Mouse (Mus musculus): ENCODE results near the gene Atp6v0a4. TPM values are rescaled to one million over a fixed set of nuclear protein-coding genes. Genes with fewer than 3 reads are reported as not detected.

The Atp6v0a4 gene
- polyA plus RNA-seq, 1 experiment from 2014 or later, result not detected

DNA sequence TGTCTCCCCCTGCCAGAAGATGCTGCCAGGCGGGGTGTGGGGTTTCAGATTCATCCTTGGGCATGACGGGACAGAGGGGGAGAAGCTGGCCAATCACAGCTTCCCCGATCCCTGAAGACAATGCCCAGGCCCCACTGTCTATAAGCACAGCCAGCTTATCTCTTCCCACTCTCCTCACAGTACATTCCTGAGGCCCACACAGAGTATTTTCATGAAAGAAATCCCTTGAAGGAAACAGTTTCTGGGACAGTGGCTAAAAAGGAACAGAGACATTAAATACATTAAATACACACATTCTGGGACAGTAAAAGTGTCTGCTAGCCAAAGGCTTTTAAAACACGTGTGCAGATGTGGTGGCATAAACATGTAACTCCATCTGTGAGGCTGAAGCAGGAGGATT, 44.0 kb downstream of the Atp6v0a4 start:
- no peaks in the 10 kb centered on the region for H3K79me2 ChIP-seq (ENCODE audit: inconsistent target)
- no peak overlapping the region for H3K4me3 ChIP-seq (ENCODE audit: inconsistent target)
- no peaks in the 10 kb centered on the region for H3K36me3 ChIP-seq (ENCODE audit: inconsistent target)
- no peak overlapping the region for H3K27ac ChIP-seq
- WGBS (ENCODE audit: missing documents), result 90% methylated on average over 4 of the region's 4 CpGs

DNA sequence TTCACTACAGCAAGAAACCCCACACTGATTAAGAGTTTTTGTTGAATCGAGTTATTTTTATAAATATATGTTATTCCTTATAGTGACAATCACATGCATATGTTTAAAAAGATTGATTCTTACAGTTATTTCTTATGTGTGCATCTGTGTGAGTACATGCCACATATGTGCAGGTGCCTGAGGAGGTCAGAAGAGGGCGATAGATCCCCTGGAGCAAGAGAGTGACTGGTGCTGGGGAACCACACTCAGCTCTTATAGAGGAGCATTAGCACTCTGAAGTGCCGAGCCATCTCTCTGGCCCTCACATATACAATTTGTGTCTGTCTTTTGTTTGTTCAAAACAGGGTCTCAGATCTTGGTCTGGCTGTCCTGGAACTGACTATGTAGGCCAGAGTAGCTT, 50.8 kb downstream of the Atp6v0a4 start:
- Histone ChIP-seq H3K36me3 (ENCODE audit: inconsistent target) (no peaks in the 10 kb centered on the region), H3K4me3 (ENCODE audit: inconsistent target) (no peak overlapping the region), H3K27ac (no peak overlapping the region), H3K79me2 (ENCODE audit: inconsistent target) (no peaks in the 10 kb centered on the region)
- 92% methylated on average over 3 of the region's 3 CpGs for WGBS (ENCODE audit: missing documents)

DNA sequence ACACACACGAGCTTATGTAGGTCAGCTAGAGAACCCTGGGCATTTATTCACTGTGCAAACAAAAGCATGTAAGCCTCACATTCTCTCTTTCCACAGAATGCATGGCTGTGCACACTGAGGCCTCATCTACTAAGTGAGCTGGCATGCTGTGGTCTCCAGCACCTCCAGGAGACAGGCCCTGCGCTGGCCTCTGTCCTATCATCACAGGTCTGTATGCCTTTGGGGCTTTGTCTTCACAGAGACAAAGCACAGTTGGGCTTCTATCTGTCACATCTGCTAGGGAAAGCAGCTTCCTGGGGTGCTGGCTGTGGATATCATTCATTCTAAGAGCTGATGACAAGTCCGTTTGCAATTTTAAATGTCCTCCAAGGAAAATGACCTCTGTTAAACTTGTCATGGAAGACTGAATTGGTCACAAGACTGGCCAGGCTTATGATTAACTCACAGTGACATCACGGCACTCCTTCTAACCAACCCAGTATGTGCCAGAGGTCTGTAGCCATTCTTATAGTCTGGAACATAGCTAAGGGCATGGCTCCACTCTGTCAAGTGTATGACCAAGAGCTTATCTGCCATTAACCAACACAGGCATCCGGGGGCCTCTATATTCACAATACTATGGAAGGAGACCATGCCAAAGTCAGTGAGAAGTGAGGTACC, 52.1 kb downstream of the Atp6v0a4 start:
- no peaks in the 10 kb centered on the region for H3K79me2 ChIP-seq (ENCODE audit: inconsistent target)
- H3K4me3 ChIP-seq (ENCODE audit: inconsistent target), result no peak overlapping the region
- WGBS (ENCODE audit: missing documents), result 91% methylated on average over 5 of the region's 5 CpGs
- H3K36me3 ChIP-seq (ENCODE audit: inconsistent target), result no peaks in the 10 kb centered on the region
- no peak overlapping the region for H3K27ac ChIP-seq

DNA sequence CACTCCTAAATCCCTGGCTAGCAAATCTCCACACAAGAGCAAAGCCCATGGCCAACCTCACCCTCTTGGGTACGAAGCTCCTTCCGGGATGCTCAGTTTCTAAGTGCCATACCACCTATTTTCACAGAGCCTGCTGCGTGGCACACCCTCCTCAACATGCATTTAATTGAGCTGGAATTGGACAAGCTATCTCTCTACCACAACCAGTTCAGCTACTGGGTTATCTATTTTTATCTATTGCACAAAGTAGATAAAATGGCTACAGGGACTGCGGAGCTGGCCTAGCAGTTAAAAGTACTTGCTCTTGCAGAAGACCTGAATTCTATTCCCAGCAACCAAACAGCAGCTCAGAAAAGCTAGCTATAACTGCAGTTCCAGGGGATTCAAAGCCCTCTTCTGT, 53.1 kb downstream of the Atp6v0a4 start:
- H3K4me3 ChIP-seq (ENCODE audit: inconsistent target), result no peak overlapping the region
- WGBS (ENCODE audit: missing documents), result 92% methylated on average over 4 of the region's 4 CpGs
- no peak overlapping the region for H3K27ac ChIP-seq
- no peaks in the 10 kb centered on the region for H3K79me2 ChIP-seq (ENCODE audit: inconsistent target)
- no peaks in the 10 kb centered on the region for H3K36me3 ChIP-seq (ENCODE audit: inconsistent target)

DNA sequence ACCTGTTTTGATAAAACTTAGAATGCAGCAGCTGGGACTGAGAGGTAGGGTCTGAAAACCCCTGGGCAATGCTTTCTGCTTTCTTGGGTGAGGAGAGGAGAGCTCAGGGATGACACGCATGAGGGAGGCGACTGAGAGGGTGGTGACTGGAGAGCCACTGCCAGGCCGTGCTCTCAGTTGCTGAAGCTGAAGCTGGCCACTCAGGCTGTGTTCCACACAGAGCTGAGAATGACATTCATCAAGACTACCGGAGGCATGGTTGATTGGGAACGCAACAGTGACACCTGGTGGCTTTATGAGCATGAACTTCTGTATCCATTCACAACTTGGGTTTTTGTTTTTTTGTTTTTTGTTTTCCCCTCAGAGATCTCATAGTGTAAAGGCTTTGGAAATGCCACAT, 58.2 kb downstream of the Atp6v0a4 start:
- WGBS (ENCODE audit: missing documents), result 0% methylated on average over 5 of the region's 5 CpGs
- Histone ChIP-seq H3K4me3 (ENCODE audit: inconsistent target) (no peak overlapping the region), H3K36me3 (ENCODE audit: inconsistent target) (no peaks in the 10 kb centered on the region), H3K27ac (no peak overlapping the region), H3K79me2 (ENCODE audit: inconsistent target) (no peaks in the 10 kb centered on the region)

DNA sequence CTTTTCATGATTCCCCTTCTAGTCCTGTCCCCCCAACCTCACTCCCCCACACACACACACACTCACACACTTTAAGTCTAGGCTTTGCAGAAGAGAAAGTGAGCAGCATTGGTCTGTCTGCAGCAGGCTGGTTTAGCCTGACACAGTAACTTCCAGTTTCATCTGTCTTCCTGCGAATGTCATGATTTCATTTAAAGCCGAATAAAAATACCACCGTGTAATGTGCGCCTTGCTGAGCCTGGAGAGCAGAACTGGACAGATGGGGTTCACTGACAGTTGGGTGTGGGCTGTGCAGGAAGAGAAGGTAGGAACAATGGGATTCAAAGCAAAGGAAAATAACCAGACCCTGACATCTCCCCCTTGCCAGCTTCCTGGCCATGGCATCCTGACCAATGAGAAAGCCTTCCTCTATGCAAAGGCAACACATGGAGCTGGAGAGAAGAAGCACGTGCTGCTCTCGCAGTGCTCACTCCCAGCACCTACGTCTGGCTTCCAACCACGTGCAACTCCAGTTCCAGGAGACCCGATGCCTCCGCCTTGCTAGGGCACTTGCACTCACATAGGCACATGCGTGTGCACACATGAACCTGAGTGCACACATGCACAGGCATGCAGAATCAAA, 58.8 kb downstream of the Atp6v0a4 start:
- WGBS (ENCODE audit: missing documents), result 15% methylated on average over 11 of the region's 11 CpGs
- peak overlapping the region; percentile 13; the same call in 1 of the 2 replicates for H3K4me3 ChIP-seq (ENCODE audit: inconsistent target)

DNA sequence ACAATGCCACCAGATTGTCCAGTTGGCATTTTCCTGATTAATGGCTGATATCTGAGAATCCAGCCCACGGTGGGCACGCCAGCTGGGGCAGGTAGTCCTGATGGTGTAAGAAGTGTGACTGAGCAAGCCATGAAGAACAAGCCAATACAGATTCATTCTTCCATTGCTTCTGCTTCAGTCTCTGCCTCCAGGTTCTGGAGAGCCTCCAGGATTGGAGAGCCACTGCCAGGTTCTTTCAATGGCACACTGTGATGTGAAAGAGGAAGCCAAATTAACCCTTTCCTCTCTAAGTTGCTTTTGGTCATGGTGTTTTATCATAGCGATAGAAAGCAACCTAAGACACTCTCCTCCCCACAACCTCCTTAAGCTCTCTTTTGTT, 59.3 kb downstream of the Atp6v0a4 start:
- Histone ChIP-seq H3K79me2 (ENCODE audit: inconsistent target) (no peaks in the 10 kb centered on the region), H3K36me3 (ENCODE audit: inconsistent target) (no peaks in the 10 kb centered on the region), H3K4me3 (ENCODE audit: inconsistent target) (peak overlapping the region; percentile 13; the same call in 1 of the 2 replicates), H3K27ac (no peak overlapping the region)
- WGBS (ENCODE audit: missing documents), result 43% methylated on average over 3 of the region's 3 CpGs

More for the DNA sequence above, 58.8 kb downstream of the Atp6v0a4 start:
- Histone ChIP-seq H3K27ac (no peak overlapping the region), H3K79me2 (ENCODE audit: inconsistent target) (no peaks in the 10 kb centered on the region), H3K36me3 (ENCODE audit: inconsistent target) (no peaks in the 10 kb centered on the region)

DNA sequence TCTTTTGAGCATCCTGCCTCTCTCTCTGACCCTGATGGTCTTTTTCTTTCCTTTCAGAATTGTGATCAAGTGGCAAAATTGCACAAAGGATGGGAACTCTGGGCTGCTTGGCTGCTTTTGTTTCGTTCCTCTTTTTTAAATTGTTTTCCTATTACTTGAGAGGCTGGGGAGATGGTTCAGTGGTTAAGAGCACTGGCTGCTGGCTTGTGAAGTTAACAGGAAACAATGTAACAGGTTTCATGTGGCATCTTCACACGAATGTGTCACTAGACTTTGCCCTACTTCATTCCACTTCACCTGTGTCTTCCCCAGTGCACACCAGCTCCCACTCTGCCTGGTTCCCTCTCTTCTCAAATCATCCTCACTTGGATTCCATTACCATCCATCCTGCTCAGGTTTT, 59.8 kb downstream of the Atp6v0a4 start:
- Histone ChIP-seq H3K27ac (no peak overlapping the region), H3K36me3 (ENCODE audit: inconsistent target) (no peaks in the 10 kb centered on the region), H3K4me3 (ENCODE audit: inconsistent target) (no peak overlapping the region), H3K79me2 (ENCODE audit: inconsistent target) (no peaks in the 10 kb centered on the region)
- WGBS (ENCODE audit: missing documents), result 3% methylated on average over 2 of the region's 2 CpGs

DNA sequence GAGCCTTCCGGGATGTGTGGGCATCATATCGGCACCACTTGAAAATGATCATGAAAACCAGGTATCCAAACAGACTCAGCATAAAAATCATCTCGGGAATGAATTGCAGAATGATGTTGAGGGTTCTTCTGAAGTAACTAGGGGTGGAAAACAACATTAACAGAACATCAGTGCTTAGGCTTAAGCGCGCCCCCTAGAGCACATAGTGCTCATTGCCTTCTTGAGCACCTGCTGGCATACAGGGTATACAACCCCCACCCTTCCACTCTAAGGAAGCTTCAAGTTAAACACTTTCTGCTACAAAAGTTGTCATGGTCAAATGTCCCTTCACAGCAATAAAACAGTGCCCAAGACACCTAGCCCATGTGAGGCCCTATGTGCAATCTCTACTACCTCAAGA, 65.6 kb downstream of the Atp6v0a4 start:
- 56% methylated on average over 5 of the region's 5 CpGs for WGBS (ENCODE audit: missing documents)
- Histone ChIP-seq H3K27ac (no peak overlapping the region), H3K36me3 (ENCODE audit: inconsistent target) (no peaks in the 10 kb centered on the region), H3K79me2 (ENCODE audit: inconsistent target) (no peaks in the 10 kb centered on the region), H3K4me3 (ENCODE audit: inconsistent target) (no peak overlapping the region)

DNA sequence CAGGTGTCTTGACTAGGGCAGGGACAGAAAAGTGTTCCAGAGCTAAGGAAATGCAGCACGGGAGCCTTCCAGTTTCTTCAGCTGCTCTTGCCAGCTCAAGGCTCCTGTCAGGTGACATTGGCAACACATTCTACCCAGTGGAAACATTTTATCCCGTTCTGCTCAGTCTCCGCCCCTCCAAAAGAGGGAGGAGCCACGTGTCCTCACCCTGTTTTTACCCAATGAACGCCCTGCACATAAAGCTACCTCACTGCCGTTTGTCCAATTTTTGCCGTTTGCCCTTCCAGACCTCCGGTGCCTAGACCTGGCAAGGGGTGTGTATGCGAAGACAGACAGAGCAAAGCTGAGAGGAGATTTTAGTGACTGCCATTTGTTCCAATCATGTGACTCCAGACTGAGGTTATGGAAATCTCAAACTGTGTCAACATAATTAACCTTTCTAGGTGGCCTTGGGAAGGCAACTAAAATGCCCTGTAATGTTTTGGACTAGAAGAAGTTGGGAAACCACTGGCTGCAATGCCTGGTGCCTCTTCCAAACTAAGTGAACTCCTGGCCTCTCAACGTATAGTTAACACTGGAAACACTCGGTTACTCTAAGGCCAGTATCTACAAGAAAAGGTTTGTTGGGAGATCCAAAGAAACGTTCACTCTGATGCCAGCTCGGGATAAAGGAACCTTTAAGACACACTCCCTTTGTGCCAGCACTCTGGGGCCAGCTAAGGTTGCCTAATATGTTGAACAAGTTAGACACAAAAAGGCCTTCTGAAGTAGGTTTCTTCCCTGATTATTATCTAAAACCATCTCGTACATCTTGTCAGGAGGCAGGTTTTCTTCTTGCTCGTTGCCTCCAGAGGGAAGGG, 68.7 kb downstream of the Atp6v0a4 start:
- H3K36me3 ChIP-seq (ENCODE audit: inconsistent target), result no peaks in the 10 kb centered on the region
- WGBS (ENCODE audit: missing documents), result 72% methylated on average over 15 of the region's 15 CpGs
- H3K27ac ChIP-seq, result no peak overlapping the region
- no peaks in the 10 kb centered on the region for H3K79me2 ChIP-seq (ENCODE audit: inconsistent target)
- no peak overlapping the region for H3K4me3 ChIP-seq (ENCODE audit: inconsistent target)

DNA sequence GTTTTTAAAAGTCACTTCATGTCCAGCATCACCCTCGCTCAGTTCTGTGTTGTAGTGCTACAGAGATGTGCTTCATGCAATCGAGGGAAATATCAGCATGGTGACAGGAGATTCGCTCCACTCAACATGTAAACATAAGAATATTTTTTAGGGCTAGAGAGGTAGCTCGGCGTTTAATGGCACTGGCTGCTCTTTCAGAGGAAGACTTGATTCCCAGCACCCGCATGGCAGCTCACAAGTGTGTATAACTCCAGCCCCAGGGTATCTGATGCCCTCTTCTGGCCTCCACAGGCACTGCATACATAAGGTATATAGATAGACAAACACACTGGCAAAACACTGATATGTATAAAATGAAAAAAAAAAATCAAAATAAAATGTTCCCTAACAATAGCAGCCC, 74.8 kb downstream of the Atp6v0a4 start:
- H3K79me2 ChIP-seq (ENCODE audit: inconsistent target), result no peaks in the 10 kb centered on the region
- H3K36me3 ChIP-seq (ENCODE audit: inconsistent target), result no peaks in the 10 kb centered on the region
- H3K4me3 ChIP-seq (ENCODE audit: inconsistent target), result no peak overlapping the region
- H3K27ac ChIP-seq, result no peak overlapping the region
- 93% methylated on average over 6 of the region's 6 CpGs for WGBS (ENCODE audit: missing documents)

DNA sequence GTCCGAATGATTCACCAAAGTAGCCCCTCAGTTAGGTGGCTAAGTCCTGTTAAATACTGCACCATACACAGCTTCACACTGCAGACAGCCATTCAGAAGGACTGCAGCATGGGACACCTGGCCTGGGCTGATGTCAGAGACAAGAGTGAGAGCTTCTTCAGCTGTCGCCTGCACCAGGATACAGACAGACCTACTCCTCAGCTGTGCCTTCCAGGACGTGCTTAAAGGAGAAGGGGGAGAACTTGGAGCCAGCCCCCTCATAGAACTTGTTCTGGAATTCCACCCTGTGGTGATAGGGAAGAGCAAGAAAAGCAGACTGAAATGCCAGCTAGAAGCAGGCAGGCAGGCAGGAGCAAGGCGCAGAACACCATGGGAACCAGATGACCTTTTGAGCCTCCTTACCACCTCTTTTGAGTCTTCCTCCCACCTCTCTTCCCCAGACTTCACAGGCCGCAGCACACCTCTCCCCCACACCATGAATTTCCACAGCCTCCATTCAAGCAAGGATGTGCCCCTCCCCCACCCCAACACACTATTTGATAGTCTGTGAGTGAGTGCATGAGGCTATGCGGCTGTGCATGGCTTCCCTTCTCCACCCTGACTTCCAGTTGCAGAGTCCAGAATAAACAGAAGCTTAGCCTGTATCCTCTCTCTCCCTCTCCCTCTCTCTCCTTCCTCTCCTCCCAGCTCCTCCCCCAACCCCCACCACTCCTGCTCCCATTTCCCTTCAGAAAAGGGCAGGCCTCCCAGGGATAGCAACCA, 75.4 kb downstream of the Atp6v0a4 start:
- no peaks in the 10 kb centered on the region for H3K36me3 ChIP-seq (ENCODE audit: inconsistent target)
- no peak overlapping the region for H3K4me3 ChIP-seq (ENCODE audit: inconsistent target)
- H3K27ac ChIP-seq, result no peak overlapping the region
- H3K79me2 ChIP-seq (ENCODE audit: inconsistent target), result no peaks in the 10 kb centered on the region
- WGBS (ENCODE audit: missing documents), result 58% methylated on average over 6 of the region's 6 CpGs

DNA sequence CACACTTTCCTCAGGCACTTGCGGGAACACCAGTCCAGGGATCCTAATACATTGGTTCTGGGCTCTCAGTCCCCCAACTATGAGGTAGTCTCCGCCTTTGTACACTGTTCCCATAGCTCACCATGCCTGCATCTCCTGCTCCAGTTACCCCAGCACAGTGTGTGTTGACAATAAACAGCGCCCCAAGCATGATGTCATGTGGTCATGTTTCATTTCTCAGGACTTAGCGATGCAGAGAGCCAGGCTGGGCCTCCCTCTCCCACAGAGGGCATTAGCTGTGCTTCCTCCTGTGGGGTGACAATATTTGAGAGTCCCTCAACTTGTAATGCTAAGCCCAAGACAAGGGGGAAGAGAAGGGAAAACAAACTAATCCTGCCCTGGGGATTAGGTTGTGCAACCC, 76.4 kb downstream of the Atp6v0a4 start:
- no peak overlapping the region for H3K4me3 ChIP-seq (ENCODE audit: inconsistent target)
- H3K36me3 ChIP-seq (ENCODE audit: inconsistent target), result no peaks in the 10 kb centered on the region
- no peaks in the 10 kb centered on the region for H3K79me2 ChIP-seq (ENCODE audit: inconsistent target)
- no peak overlapping the region for H3K27ac ChIP-seq
- 77% methylated on average over 4 of the region's 4 CpGs for WGBS (ENCODE audit: missing documents)

DNA sequence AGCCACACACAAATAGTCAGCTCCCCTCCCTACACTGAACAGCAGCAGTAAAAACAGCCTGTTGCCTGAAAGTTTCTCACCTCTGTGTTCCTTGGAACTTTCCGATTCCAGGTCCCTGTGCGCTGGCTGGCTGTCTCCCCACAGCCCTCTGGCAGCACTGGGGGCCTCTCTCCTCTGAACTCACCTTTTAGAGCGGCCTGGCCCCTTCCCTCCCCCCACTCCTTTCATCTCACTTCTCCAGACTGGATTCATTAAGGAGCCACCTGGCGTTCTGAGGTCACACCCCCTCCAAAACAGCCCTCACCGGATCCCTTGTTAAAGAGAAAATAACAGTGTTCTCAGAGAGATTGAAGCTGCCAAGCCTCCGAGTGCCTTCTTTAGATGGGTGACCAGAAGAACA, 77.5 kb downstream of the Atp6v0a4 start, which contains the start of gene Svopl:
Gene Svopl, minus strand, starts transcription at position 159 of the 400 bp plus-strand sequence.
- 85% methylated on average over 6 of the region's 6 CpGs for WGBS (ENCODE audit: missing documents)
- Histone ChIP-seq H3K4me3 (ENCODE audit: inconsistent target) (no peak within 1 kb of the TSS), H3K27ac (no peak within 1 kb of the TSS), H3K79me2 (ENCODE audit: inconsistent target) (no peaks in the 10 kb centered on the region), H3K36me3 (ENCODE audit: inconsistent target) (no peaks in the 10 kb centered on the region)

All from macrophage (primary cell).